Mouse (Mus musculus) embryonic facial prominence, embryonic 13.5 days (tissue): ENCODE measurements around the gene Lrrc75b. TPM values are rescaled to one million over a fixed set of nuclear protein-coding genes. Genes with fewer than 3 reads are reported as not detected.
"Not testable (repeated sequence)": the region's sequence is repeated elsewhere in the genome, so short reads cannot be mapped to it uniquely, and the experiment has no call there.

Experiments used
- ATAC-seq: fragments of 200-750 bp; cut with Nextera tagmentation; 2 replicates; pipeline ENCODE4 v1.8.0; 2017; ENCODE audit warnings: low read depth; ENCODE audit not compliant: insufficient number of reproducible peaks, insufficient read depth, low FRiP score, low TSS enrichment
- H3K27ac ChIP-seq: fragments of 300-500 bp; sonication (generic); 2 replicates; pipeline ENCODE4 v1.5.1; 2015; ENCODE audit warnings: moderate library complexity, mild to moderate bottlenecking, inconsistent platforms
- H3K27me3 ChIP-seq: fragments of 300-500 bp; sonication (generic); 2 replicates; pipeline ENCODE4 v1.6.1; 2015; ENCODE audit warnings: mild to moderate bottlenecking, inconsistent platforms
- H3K36me3 ChIP-seq: fragments of 300-500 bp; sonication (generic); 2 replicates; pipeline ENCODE4 v1.6.1; 2015; ENCODE audit warnings: mild to moderate bottlenecking, inconsistent platforms
- H3K4me1 ChIP-seq: fragments of 300-500 bp; sonication (generic); 2 replicates; pipeline ENCODE4 v1.6.1; 2015; ENCODE audit warnings: inconsistent platforms
- H3K4me2 ChIP-seq: fragments of 300-500 bp; sonication (generic); 2 replicates; pipeline ENCODE4 v1.6.1; 2015; ENCODE audit warnings: moderate library complexity, mild to moderate bottlenecking, inconsistent platforms
- H3K4me3 ChIP-seq: fragments of 300-500 bp; sonication (generic); 2 replicates; pipeline ENCODE4 v1.5.1; 2015; ENCODE audit warnings: mild to moderate bottlenecking, inconsistent platforms
- H3K9ac ChIP-seq: fragments of 300-500 bp; sonication (generic); 2 replicates; pipeline ENCODE4 v1.6.1; 2015; ENCODE audit warnings: mild to moderate bottlenecking, inconsistent platforms
- H3K9me3 ChIP-seq: fragments of 300-500 bp; sonication (generic); 2 replicates; pipeline ENCODE4 v1.6.1; 2016; ENCODE audit warnings: inconsistent platforms
- WGBS: fragments of 180-500 bp; shearing (Covaris S2); methylation state at CpG from one replicate; pipeline ENCODE4 v1.1.7; 2015; ENCODE audit warnings: mixed read lengths; 5-methylcytosine and 5-hydroxymethylcytosine counted together
- polyA plus RNA-seq: library from polyadenylated mRNA; unstranded; fragments of >200 nt; fragmentation: Nextera tagmentation; extraction: Ambion mirVana; gene quantifications from 2 replicates; pipeline ENCODE4 v1.2.1, GENCODE M21; 2015

Lrrc75b gene
- polyA plus RNA-seq, 1 experiment from 2014 or later: 3.9 TPM

- H3K27me3 ChIP-seq: no peaks in the 10 kb centered on the region
- H3K9ac ChIP-seq: no peak overlapping the region
- H3K4me1 ChIP-seq: peaks cover 11% of the 10 kb centered on the region
- H3K4me3 ChIP-seq: no peak overlapping the region
- WGBS: 80% methylated on average over 7 of the region's 7 CpGs
- no peak overlapping the region for H3K4me2 ChIP-seq
- H3K36me3 ChIP-seq: peaks cover 48% of the 10 kb centered on the region
- no peaks in the 10 kb centered on the region for H3K9me3 ChIP-seq
- no peak for ATAC-seq
- H3K27ac ChIP-seq: no peak overlapping the region
Measured at GRCm38 (mm10) chr10:75512796-75513195, 47.3 kb downstream of the Lrrc75b start.

- Histone ChIP-seq H3K9me3 (no peaks in the 10 kb centered on the region), H3K9ac (no peak overlapping the region), H3K27ac (no peak overlapping the region), H3K27me3 (no peaks in the 10 kb centered on the region), H3K4me3 (no peak overlapping the region), H3K4me2 (no peak overlapping the region), H3K4me1 (peaks cover 11% of the 10 kb centered on the region), H3K36me3 (peaks cover 57% of the 10 kb centered on the region)
- WGBS: 92% methylated on average over 7 of the region's 7 CpGs
- no peak for ATAC-seq
Measured at GRCm38 (mm10) chr10:75511897-75512296, 48.2 kb downstream of the Lrrc75b start.

DNA sequence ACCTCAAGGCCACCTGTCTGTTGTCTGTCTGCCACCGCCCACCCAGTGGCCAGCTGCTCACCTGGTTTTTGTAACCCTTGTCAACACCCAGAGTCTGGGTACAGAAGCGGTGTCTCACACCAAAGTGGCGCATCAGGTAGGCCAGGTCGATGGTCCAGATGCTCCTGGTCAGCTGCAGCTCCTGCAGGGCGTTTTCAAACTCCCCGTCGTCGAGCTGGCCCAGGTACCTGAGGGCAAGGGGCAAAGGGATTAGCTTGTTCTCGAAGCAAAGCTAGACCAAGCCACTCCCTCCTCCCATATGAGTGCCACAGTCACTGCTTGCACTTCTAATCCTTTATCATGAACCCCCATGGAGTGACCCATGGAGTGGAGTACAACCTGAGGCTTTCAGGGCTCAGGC is 49.1 kb downstream of the Lrrc75b start:
- no peak for ATAC-seq
- H3K4me1 ChIP-seq: peaks cover 6% of the 10 kb centered on the region
- no peaks in the 10 kb centered on the region for H3K27me3 ChIP-seq
- peaks cover 59% of the 10 kb centered on the region for H3K36me3 ChIP-seq
- no peak overlapping the region for H3K4me3 ChIP-seq
- H3K27ac ChIP-seq: no peak overlapping the region
- no peak overlapping the region for H3K9ac ChIP-seq
- 83% methylated on average over 9 of the region's 9 CpGs for WGBS
- H3K4me2 ChIP-seq: no peak overlapping the region
- H3K9me3 ChIP-seq: no peaks in the 10 kb centered on the region

GRCm38 (mm10) chr10:75510446-75510845 is 49.7 kb downstream of the Lrrc75b start:
- 91% methylated on average over 7 of the region's 7 CpGs for WGBS
- Histone ChIP-seq H3K4me2 (no peak overlapping the region), H3K27ac (no peak overlapping the region), H3K27me3 (no peaks in the 10 kb centered on the region), H3K4me3 (no peak overlapping the region), H3K9ac (no peak overlapping the region), H3K4me1 (peaks cover under 1% of the 10 kb centered on the region; the same call in 1 of the 2 replicates), H3K36me3 (peaks cover 59% of the 10 kb centered on the region), H3K9me3 (no peaks in the 10 kb centered on the region)
- ATAC-seq: no peak

DNA sequence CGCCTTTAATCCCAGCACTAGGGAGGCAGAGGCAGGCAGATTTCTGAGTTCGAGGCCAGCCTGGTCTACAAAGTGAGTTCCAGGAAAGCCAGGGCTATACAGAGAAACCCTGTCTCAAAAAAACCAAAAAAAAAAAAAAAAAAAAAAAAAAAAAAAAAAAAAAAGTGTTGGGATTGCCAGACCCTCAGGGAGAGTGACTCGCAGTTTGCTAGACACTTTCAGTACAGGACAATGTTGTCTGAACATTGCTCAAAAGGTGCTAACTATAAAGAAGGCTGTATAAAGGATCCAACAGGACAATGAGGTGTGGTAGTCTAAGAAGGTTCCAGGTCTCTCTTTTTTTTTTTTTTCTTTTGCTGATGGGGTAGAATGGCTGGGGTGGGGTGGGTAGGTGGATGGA is 54.2 kb downstream of the Lrrc75b start:
- not testable (repeated sequence) for H3K27ac ChIP-seq, H3K4me1 ChIP-seq, H3K9me3 ChIP-seq, H3K4me2 ChIP-seq, H3K27me3 ChIP-seq, ATAC-seq, H3K9ac ChIP-seq, H3K4me3 ChIP-seq
- peaks cover 43% of the 10 kb centered on the region for H3K36me3 ChIP-seq
- WGBS: 93% methylated on average over 3 of the region's 3 CpGs

- Histone ChIP-seq H3K4me1 (no peaks in the 10 kb centered on the region), H3K9ac (no peak overlapping the region), H3K4me3 (no peak overlapping the region), H3K27me3 (no peaks in the 10 kb centered on the region), H3K9me3 (no peaks in the 10 kb centered on the region), H3K27ac (no peak overlapping the region), H3K36me3 (peaks cover 34% of the 10 kb centered on the region), H3K4me2 (no peak overlapping the region)
- WGBS: 78% methylated on average over 3 of the region's 3 CpGs
- no peak for ATAC-seq
Measured at GRCm38 (mm10) chr10:75505130-75505495, 55.0 kb downstream of the Lrrc75b start.

GRCm38 (mm10) chr10:75504234-75505129 is 55.6 kb downstream of the Lrrc75b start:
- Histone ChIP-seq H3K27ac (no peak overlapping the region), H3K4me2 (no peak overlapping the region), H3K36me3 (peaks cover 28% of the 10 kb centered on the region), H3K9ac (no peak overlapping the region), H3K9me3 (no peaks in the 10 kb centered on the region), H3K27me3 (no peaks in the 10 kb centered on the region), H3K4me3 (no peak overlapping the region), H3K4me1 (no peaks in the 10 kb centered on the region)
- ATAC-seq: no peak
- WGBS: 79% methylated on average over 8 of the region's 8 CpGs

DNA sequence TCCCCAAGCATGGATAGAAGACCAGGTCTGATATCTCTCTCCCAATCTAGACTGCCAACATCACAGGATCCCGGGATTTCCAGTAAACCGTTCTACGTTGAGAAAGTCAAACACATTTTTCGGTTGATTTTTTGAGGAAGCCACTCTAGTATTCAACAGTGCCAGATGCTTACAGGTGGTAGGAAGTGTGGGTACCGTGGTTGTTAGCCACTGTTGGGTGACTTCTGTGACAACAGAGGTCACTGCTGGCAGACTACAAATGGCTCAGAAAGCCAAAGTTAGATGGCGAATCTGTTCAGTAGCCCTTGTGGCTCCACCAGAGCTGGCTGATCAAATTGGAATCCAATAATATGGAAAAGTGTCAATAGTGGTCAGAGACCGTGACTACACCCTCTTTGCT is 56.4 kb downstream of the Lrrc75b start:
- H3K27ac ChIP-seq: no peak overlapping the region
- no peaks in the 10 kb centered on the region for H3K4me1 ChIP-seq
- H3K9ac ChIP-seq: no peak overlapping the region
- 90% methylated on average over 7 of the region's 7 CpGs for WGBS
- H3K9me3 ChIP-seq: no peaks in the 10 kb centered on the region
- H3K4me2 ChIP-seq: no peak overlapping the region
- H3K36me3 ChIP-seq: peaks cover 20% of the 10 kb centered on the region
- ATAC-seq: no peak
- no peak overlapping the region for H3K4me3 ChIP-seq
- H3K27me3 ChIP-seq: no peaks in the 10 kb centered on the region

GRCm38 (mm10) chr10:75501641-75502040 is 58.5 kb downstream of the Lrrc75b start:
- no peak overlapping the region for H3K4me2 ChIP-seq
- H3K27ac ChIP-seq: no peak overlapping the region
- ATAC-seq: no peak
- H3K9me3 ChIP-seq: no peaks in the 10 kb centered on the region
- WGBS: 94% methylated on average over 1 of the region's 1 CpGs
- no peak overlapping the region for H3K9ac ChIP-seq
- H3K36me3 ChIP-seq: no peaks in the 10 kb centered on the region
- H3K4me1 ChIP-seq: no peaks in the 10 kb centered on the region
- no peaks in the 10 kb centered on the region for H3K27me3 ChIP-seq
- H3K4me3 ChIP-seq: no peak overlapping the region

DNA sequence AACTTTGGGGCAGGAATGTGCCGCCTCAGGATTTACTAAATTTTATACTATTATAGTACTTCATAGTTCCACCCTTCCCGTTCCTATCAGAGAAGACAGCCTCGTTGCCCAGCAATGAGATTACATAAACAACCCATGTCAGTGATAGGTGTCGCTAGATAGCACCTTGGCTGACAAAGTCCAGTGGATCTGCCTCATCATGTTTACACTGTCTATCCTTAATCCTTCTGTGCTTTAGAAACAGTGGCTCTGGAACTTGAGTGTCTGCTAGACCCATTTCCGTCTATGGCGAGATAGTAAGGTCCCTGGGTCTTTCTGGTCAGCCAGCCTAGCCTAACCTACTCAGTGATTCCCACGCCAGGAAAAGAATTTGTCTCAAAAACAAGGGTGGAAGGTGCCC is 59.8 kb downstream of the Lrrc75b start:
- H3K4me2 ChIP-seq: no peak overlapping the region
- H3K4me1 ChIP-seq: no peaks in the 10 kb centered on the region
- H3K4me3 ChIP-seq: no peak overlapping the region
- no peak overlapping the region for H3K27ac ChIP-seq
- no peaks in the 10 kb centered on the region for H3K9me3 ChIP-seq
- H3K36me3 ChIP-seq: no peaks in the 10 kb centered on the region
- ATAC-seq: no peak
- 71% methylated on average over 7 of the region's 7 CpGs for WGBS
- H3K9ac ChIP-seq: no peak overlapping the region
- H3K27me3 ChIP-seq: no peaks in the 10 kb centered on the region
